Mouse (Mus musculus) embryonic facial prominence, embryonic 11.5 days (tissue): Measurements from ENCODE around the gene Pax6. TPM values are rescaled to one million over a fixed set of nuclear protein-coding genes. Genes with fewer than 3 reads are reported as not detected.

ENCODE experiments used
- ATAC-seq: fragments of 200-750 bp; cut with Nextera tagmentation; replicated peaks from 2 replicates; pipeline ENCODE4 v1.8.0; 2017; ENCODE audit warnings: low read depth; ENCODE audit not compliant: insufficient number of reproducible peaks, low FRiP score, low TSS enrichment
- DNase-seq: peaks from one replicate; pipeline ENCODE4 v3.0.0-alpha.2; 2015; ENCODE audit warnings: low spot score
- H3K27ac ChIP-seq: fragments of 300-500 bp; sonication (generic); replicated peaks from 2 replicates; pipeline ENCODE4 v1.5.1; 2014; ENCODE audit warnings: mild to moderate bottlenecking, low read depth, low read length, control low read depth
- H3K27me3 ChIP-seq: fragments of 300-500 bp; sonication (generic); 2 replicates; pipeline ENCODE4 v1.6.1; 2014; ENCODE audit warnings: mild to moderate bottlenecking, low read length, moderate library complexity, mixed read lengths; ENCODE audit not compliant: control insufficient read depth, insufficient read depth
- H3K36me3 ChIP-seq: fragments of 300-500 bp; sonication (generic); replicated peaks from 2 replicates; pipeline ENCODE4 v1.6.1; 2014; ENCODE audit warnings: low read depth, mild to moderate bottlenecking, low read length, moderate library complexity, mixed read lengths; ENCODE audit not compliant: control insufficient read depth, insufficient read depth
- H3K4me1 ChIP-seq: fragments of 300-500 bp; sonication (generic); 2 replicates; pipeline ENCODE4 v1.6.1; 2014; ENCODE audit warnings: low read length, mixed read lengths; ENCODE audit not compliant: control insufficient read depth, insufficient read depth
- H3K4me2 ChIP-seq: fragments of 300-500 bp; sonication (generic); 2 replicates; pipeline ENCODE4 v1.6.1; 2014; ENCODE audit warnings: low read depth, mild to moderate bottlenecking, control low read depth, low read length, moderate library complexity
- H3K4me3 ChIP-seq: fragments of 300-500 bp; sonication (generic); 2 replicates; pipeline ENCODE4 v1.5.1; 2014; ENCODE audit warnings: low read depth, low read length, control low read depth
- H3K9ac ChIP-seq: fragments of 300-500 bp; sonication (generic); replicated peaks from 2 replicates; pipeline ENCODE4 v1.6.1; 2014; ENCODE audit warnings: mild to moderate bottlenecking, control low read depth, low read length
- H3K9me3 ChIP-seq: fragments of 300-500 bp; sonication (generic); replicated peaks from 2 replicates; pipeline ENCODE4 v1.6.1; 2016; ENCODE audit warnings: mild to moderate bottlenecking, low read length, inconsistent platforms, mixed read lengths; ENCODE audit not compliant: control insufficient read depth
- WGBS: fragments of 180-500 bp; shearing (Covaris S2); extraction: QIAGEN DNeasy Blood & Tissue Kit; methylation state at CpG from one replicate; pipeline ENCODE4 v1.1.7; 2014; 5-methylcytosine and 5-hydroxymethylcytosine counted together
- polyA plus RNA-seq: library from polyadenylated mRNA; unstranded; fragments of >200 nt; fragmentation: Nextera tagmentation; extraction: Ambion mirVana; gene quantifications from 2 replicates; pipeline ENCODE4 v1.2.1, GENCODE M21; 2014

The Pax6 gene
- polyA plus RNA-seq, 1 experiment from 2014 or later, result 13.9 TPM

GRCm38 (mm10) chr2:105669371-105669861 is 716 bp downstream of the Pax6 start:
- peak; percentile 59 for DNase-seq
- Histone ChIP-seq H3K27ac (no peak overlapping the region), H3K4me1 (peaks cover 2% of the 10 kb centered on the region; the same call in 1 of the 2 replicates), H3K27me3 (peaks cover 88% of the 10 kb centered on the region), H3K9ac (no peak overlapping the region), H3K9me3 (no peaks in the 10 kb centered on the region), H3K4me2 (peak overlapping the region; percentile 10; the same call in 1 of the 2 replicates), H3K4me3 (peak overlapping the region; percentile 22), H3K36me3 (no peaks in the 10 kb centered on the region)
- no peak for ATAC-seq
- under 1% methylated on average over 35 of the region's 35 CpGs for WGBS

GRCm38 (mm10) chr2:105669881-105670730 is 1.4 kb downstream of the Pax6 start:
- Histone ChIP-seq H3K36me3 (no peaks in the 10 kb centered on the region), H3K4me3 (no peak overlapping the region), H3K4me1 (peaks cover 4% of the 10 kb centered on the region; the same call in 1 of the 2 replicates), H3K9me3 (no peaks in the 10 kb centered on the region), H3K4me2 (peak overlapping the region; percentile 19; the same call in 1 of the 2 replicates), H3K27ac (no peak overlapping the region), H3K27me3 (peaks cover 90% of the 10 kb centered on the region), H3K9ac (no peak overlapping the region)
- WGBS, result 1% methylated on average over 29 of the region's 29 CpGs
- no peak for ATAC-seq
- DNase-seq, result peak; percentile 5

- Histone ChIP-seq H3K36me3 (no peaks in the 10 kb centered on the region), H3K4me3 (no peak overlapping the region), H3K27ac (no peak overlapping the region), H3K4me2 (no peak overlapping the region), H3K4me1 (peaks cover 4% of the 10 kb centered on the region; the same call in 1 of the 2 replicates), H3K27me3 (peaks cover 88% of the 10 kb centered on the region), H3K9ac (no peak overlapping the region), H3K9me3 (no peaks in the 10 kb centered on the region)
- DNase-seq (peak; percentile 9), ATAC-seq (no peak)
- 3% methylated on average over 6 of the region's 6 CpGs for WGBS
Observed at GRCm38 (mm10) chr2:105670731-105671095, 2.0 kb downstream of the Pax6 start.

GRCm38 (mm10) chr2:105671116-105671797 is 2.6 kb downstream of the Pax6 start:
- no peak overlapping the region; the same call in 1 of the 2 replicates for H3K4me3 ChIP-seq
- H3K4me2 ChIP-seq, result no peak overlapping the region
- DNase-seq (peak; percentile 16), ATAC-seq (no peak)
- H3K4me1 ChIP-seq, result peaks cover 7% of the 10 kb centered on the region
- WGBS, result 2% methylated on average over 9 of the region's 9 CpGs
- no peak overlapping the region for H3K27ac ChIP-seq
- H3K9ac ChIP-seq, result no peak overlapping the region
- peaks cover 86% of the 10 kb centered on the region for H3K27me3 ChIP-seq
- no peaks in the 10 kb centered on the region for H3K9me3 ChIP-seq
- H3K36me3 ChIP-seq, result no peaks in the 10 kb centered on the region

GRCm38 (mm10) chr2:105671798-105672595 is 3.3 kb downstream of the Pax6 start:
- Histone ChIP-seq H3K27ac (no peak overlapping the region), H3K9me3 (no peaks in the 10 kb centered on the region), H3K4me1 (peaks cover 10% of the 10 kb centered on the region)

GRCm38 (mm10) chr2:105672596-105672960 is 3.9 kb downstream of the Pax6 start:
- DNase-seq (peak; percentile 22), ATAC-seq (no peak)
- peaks cover 80% of the 10 kb centered on the region for H3K27me3 ChIP-seq
- peaks cover 10% of the 10 kb centered on the region for H3K4me1 ChIP-seq
- 1% methylated on average over 16 of the region's 16 CpGs for WGBS
- H3K9me3 ChIP-seq, result no peaks in the 10 kb centered on the region
- no peak overlapping the region for H3K27ac ChIP-seq
- peak overlapping the region; percentile 4 for H3K4me2 ChIP-seq
- no peak overlapping the region for H3K4me3 ChIP-seq
- H3K36me3 ChIP-seq, result no peaks in the 10 kb centered on the region
- H3K9ac ChIP-seq, result no peak overlapping the region; the same call in 1 of the 2 replicates

More at GRCm38 (mm10) chr2:105671798-105672595, 3.3 kb downstream of the Pax6 start:
- Histone ChIP-seq H3K36me3 (no peaks in the 10 kb centered on the region), H3K9ac (no peak overlapping the region; the same call in 1 of the 2 replicates), H3K27me3 (peaks cover 81% of the 10 kb centered on the region), H3K4me3 (peak overlapping the region; percentile 5; the same call in 1 of the 2 replicates), H3K4me2 (peak overlapping the region; percentile 4; the same call in 1 of the 2 replicates)
- ATAC-seq, result no peak
- 1% methylated on average over 25 of the region's 25 CpGs for WGBS
- peak; percentile 45 for DNase-seq

GRCm38 (mm10) chr2:105673054-105673453 is 4.4 kb downstream of the Pax6 start:
- Histone ChIP-seq H3K9ac (no peak overlapping the region), H3K4me3 (no peak overlapping the region), H3K4me2 (no peak overlapping the region; the same call in 1 of the 2 replicates), H3K9me3 (no peaks in the 10 kb centered on the region), H3K4me1 (peaks cover 10% of the 10 kb centered on the region), H3K27ac (no peak overlapping the region), H3K27me3 (peaks cover 79% of the 10 kb centered on the region), H3K36me3 (no peaks in the 10 kb centered on the region)
- ATAC-seq (no peak), DNase-seq (peak; percentile 28)
- WGBS, result 4% methylated on average over 6 of the region's 6 CpGs
